Mouse (Mus musculus) ES-Bruce4 (cell line): ENCODE data around the gene Panx1. TPM values are rescaled to one million over a fixed set of nuclear protein-coding genes. Genes with fewer than 3 reads are reported as not detected.

Experiments used
- H3K27ac ChIP-seq: 2 replicates; pipeline ENCODE4 v1.5.1; 2012; ENCODE audit warnings: low read length, inconsistent platforms; ENCODE audit not compliant: insufficient read depth
- H3K27me3 ChIP-seq: 2 replicates; pipeline ENCODE4 v1.6.1; 2012; ENCODE audit warnings: mild to moderate bottlenecking, low read length, inconsistent platforms; ENCODE audit not compliant: control insufficient read depth, poor library complexity, insufficient read depth, severe bottlenecking
- H3K36me3 ChIP-seq: 2 replicates; pipeline ENCODE4 v1.6.1; 2012; ENCODE audit warnings: inconsistent platforms, mild to moderate bottlenecking, low read length, moderate library complexity; ENCODE audit not compliant: control insufficient read depth, poor library complexity, insufficient read depth, severe bottlenecking
- H3K4me1 ChIP-seq: one replicate; pipeline ENCODE4 v1.8.1; 2011; ENCODE audit warnings: low read length; ENCODE audit not compliant: control insufficient read depth, insufficient read depth
- H3K4me3 ChIP-seq: 2 replicates; pipeline ENCODE4 v1.5.1; 2011; ENCODE audit warnings: low read depth, mild to moderate bottlenecking, low read length
- H3K9ac ChIP-seq: 2 replicates; pipeline ENCODE4 v1.6.1; 2012; ENCODE audit warnings: low read depth, mild to moderate bottlenecking, inconsistent platforms; ENCODE audit not compliant: poor library complexity, severe bottlenecking
- H3K9me3 ChIP-seq: replicated peaks from 2 replicates; pipeline ENCODE4 v1.6.1; 2012; ENCODE audit warnings: mild to moderate bottlenecking, low read length, inconsistent platforms; ENCODE audit not compliant: control insufficient read depth, poor library complexity, insufficient read depth, severe bottlenecking
- CTCF ChIP-seq: IDR thresholded peaks from one replicate; pipeline ENCODE4 v1.8.1; 2011; ENCODE audit warnings: low read depth, low read length
- EP300 ChIP-seq: IDR thresholded peaks from 2 replicates; pipeline ENCODE4 v1.6.1; 2011; ENCODE audit warnings: low read depth, low read length; ENCODE audit not compliant: insufficient read depth
- POLR2A ChIP-seq: IDR thresholded peaks from one replicate; pipeline ENCODE4 v1.8.1; 2011; ENCODE audit warnings: low read length; ENCODE audit not compliant: insufficient read depth
- polyA plus RNA-seq: library from polyadenylated mRNA; stranded (reverse); fragments of >200 nt; gene quantifications from 2 replicates; pipeline ENCODE4 v1.2.4, GENCODE M21; 2011; ENCODE audit warnings: low read depth; ENCODE audit not compliant: missing spikeins, insufficient read depth, insufficient read length

Panx1 gene
- polyA plus RNA-seq, 1 experiment = 13.5 TPM

DNA sequence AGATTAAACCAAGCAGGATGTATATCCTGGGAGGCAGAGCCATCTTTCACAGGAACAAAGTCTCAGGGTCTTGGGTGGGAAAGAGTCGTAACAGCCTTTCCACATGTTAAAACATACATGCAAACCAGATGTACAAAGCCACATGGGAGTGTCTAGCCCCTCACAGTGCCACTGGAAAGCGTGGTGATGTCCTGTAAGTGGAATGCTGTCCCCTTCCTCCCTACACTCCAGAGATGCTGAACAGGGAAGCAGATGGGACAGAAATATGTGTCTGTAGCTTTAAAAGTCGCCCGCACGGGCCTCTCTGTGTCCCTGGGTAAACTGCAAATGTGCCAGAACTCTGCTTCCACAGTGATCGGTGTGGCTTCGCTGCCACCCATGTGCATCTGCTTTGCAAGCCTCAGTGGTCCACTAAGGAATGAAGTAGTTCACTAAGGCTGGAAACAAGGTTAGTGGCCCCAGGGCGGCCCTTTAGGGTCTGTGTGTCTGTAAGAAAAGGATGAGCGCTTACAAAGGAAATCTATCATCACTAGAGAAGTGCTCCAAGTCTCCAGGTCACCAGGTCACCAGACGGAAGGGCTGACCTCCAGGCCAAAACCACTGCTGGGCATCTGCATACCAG is 41.5 kb downstream of the Panx1 start:
- Histone ChIP-seq H3K27me3 (no peaks in the 10 kb centered on the region), H3K27ac (no peak overlapping the region)
- no peak for TF ChIP-seq POLR2A
- no peak for TF ChIP-seq EP300

DNA sequence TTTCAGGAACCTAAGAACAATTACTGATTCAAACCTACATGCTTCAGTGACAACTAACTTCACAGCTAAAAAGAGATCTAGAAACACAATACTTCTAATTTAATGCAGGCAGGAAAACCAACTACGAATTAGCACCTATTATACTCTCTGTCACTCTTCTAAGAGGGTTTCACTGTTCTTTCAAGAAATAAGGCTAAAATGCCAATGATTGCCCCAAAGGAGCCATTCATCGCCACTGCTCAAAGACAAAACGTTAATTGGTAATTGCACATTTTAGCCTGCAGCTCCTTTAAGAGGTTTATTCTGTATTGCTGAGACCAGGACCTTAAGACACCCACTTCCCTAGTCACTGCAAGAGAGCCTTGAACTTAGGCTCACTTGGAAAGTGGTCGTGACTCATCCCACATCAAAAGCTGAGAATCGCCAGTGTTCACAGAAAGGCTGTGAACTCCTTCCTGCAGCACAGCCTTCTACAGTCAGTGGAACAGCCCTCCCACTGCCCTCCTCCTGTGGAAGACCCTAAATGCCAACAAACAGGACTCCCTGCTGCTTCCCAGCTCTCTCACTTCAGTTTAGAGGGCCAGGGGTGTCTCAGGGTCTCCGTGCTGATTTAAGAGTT is 42.2 kb downstream of the Panx1 start:
- Histone ChIP-seq H3K4me3 (no peak overlapping the region), H3K9me3 (no peaks in the 10 kb centered on the region), H3K4me1 (no peaks in the 10 kb centered on the region), H3K27me3 (no peaks in the 10 kb centered on the region), H3K36me3 (no peaks in the 10 kb centered on the region), H3K27ac (no peak overlapping the region), H3K9ac (no peak overlapping the region)
- no peak for TF ChIP-seq POLR2A
- no peak for TF ChIP-seq EP300
- no peak for TF ChIP-seq CTCF

More for the DNA sequence above, 41.5 kb downstream of the Panx1 start:
- Histone ChIP-seq H3K36me3 (no peaks in the 10 kb centered on the region), H3K9me3 (no peaks in the 10 kb centered on the region), H3K4me1 (no peaks in the 10 kb centered on the region), H3K9ac (no peak overlapping the region), H3K4me3 (no peak overlapping the region)

DNA sequence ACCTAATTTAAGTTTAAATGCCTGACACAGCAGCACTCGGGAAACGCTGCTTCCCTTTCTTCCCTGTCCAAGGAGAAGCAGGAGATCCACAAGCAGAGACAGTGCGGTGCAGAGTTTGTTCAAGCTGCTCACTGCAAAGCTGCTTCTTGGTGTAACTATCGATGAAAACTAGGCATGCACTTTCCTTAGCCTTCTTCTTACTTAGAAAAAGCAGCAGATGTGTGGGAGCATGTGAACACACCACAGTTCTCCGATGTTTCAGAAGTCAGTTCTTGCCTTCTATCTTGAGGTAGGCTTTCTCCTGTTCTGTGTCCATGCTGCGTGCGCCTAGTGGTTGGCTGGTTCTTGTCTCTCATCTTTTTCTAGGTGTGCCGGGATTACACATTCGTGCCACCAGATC is 46.5 kb downstream of the Panx1 start:
- H3K9me3 ChIP-seq = no peaks in the 10 kb centered on the region
- no peaks in the 10 kb centered on the region for H3K4me1 ChIP-seq
- TF ChIP-seq CTCF (no peak), POLR2A (no peak), EP300 (no peak)
- H3K27me3 ChIP-seq = no peaks in the 10 kb centered on the region
- H3K9ac ChIP-seq = no peak overlapping the region
- H3K4me3 ChIP-seq = no peak overlapping the region
- H3K36me3 ChIP-seq = no peaks in the 10 kb centered on the region
- H3K27ac ChIP-seq = no peak overlapping the region

DNA sequence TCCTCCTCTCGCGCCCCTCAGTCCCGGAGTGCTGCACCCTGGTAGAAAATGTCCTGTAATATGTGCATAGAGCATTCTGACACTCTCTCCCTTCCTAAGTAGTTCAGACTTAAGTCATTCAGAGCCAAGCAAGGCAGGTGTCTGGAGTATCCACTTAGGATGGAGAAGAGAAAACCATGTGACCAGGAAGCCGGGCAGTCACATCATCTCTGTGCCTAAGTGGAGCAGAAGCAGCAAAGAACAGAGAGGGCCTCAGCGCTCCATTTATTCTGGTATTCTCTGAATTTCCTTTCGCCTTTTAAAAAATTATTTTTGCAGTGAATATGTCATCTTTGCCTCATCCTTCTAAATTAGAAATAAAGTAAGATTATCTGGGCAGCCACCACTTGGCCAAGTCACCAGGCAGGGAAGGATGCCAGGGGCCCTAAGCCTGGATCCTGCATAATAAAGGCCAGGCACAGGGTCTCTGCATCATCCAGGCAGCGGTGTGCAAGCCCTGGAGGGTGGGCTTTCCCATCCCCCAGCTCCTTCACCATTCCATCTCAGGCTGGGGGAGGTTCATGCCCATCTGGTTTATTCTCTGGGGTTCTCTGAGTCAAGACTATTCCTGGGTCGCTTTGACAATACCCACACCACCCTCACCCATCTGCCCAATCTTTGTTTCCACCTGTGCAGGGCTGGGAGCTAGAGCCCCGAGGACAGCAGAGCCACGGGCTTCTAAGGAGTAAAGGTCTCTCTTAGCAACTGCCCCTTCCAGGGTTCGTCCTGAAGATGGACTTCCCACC is 47.8 kb downstream of the Panx1 start:
- no peaks in the 10 kb centered on the region for H3K4me1 ChIP-seq
- no peak overlapping the region for H3K27ac ChIP-seq
- no peaks in the 10 kb centered on the region for H3K27me3 ChIP-seq
- H3K9ac ChIP-seq = no peak overlapping the region
- no peaks in the 10 kb centered on the region for H3K9me3 ChIP-seq
- TF ChIP-seq POLR2A (no peak), CTCF (no peak), EP300 (no peak)
- H3K4me3 ChIP-seq = no peak overlapping the region
- H3K36me3 ChIP-seq = no peaks in the 10 kb centered on the region

DNA sequence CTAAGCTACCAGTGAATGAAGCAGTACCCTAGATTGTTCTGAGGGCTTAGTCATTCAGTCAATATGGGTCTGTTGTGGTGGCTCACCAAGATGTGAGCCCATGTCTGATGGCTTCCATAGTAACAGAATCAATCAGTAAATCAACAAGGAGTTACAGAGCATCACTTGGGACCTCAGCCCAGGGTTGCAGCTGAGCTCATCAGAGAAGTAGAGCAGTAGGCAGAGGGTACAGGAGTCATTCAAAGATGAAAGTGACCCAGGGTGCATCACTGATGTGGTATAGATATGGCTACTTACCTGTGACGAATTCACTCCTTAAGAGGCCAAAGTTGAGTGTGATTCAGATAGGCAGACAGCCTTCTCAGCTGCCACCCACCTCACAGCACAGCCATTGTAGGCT is 49.8 kb downstream of the Panx1 start:
- TF ChIP-seq POLR2A = no peak
- no peak for TF ChIP-seq CTCF
- TF ChIP-seq EP300 = no peak
- Histone ChIP-seq H3K4me1 (no peaks in the 10 kb centered on the region), H3K4me3 (no peak overlapping the region), H3K9me3 (no peaks in the 10 kb centered on the region), H3K27ac (no peak overlapping the region), H3K36me3 (no peaks in the 10 kb centered on the region), H3K27me3 (no peaks in the 10 kb centered on the region), H3K9ac (no peak overlapping the region)

DNA sequence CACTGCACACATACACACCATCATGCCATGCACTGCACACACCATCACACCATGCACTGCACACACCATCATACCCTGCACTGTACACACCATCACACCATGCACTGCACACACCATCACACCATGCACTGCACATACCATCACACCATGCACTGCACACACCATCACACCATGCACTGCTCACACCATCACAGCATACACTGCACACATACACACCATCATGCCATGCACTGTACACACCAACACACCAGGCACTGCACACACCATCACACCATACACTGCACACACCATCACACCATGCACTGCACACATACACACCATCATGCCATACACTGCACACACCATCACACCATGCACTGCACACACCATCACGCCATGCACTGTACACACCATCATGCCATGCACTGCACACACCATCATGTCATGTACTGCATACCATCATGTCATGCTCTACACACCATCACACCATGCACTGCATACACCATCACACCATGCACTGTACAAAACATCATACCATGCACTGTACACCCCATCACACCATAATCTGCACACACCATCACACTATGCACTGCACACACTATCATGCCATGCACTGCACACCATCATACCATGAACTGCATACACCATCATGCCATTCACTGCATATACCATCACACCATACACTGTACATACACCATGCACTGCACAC is 56.5 kb downstream of the Panx1 start:
- no peaks in the 10 kb centered on the region for H3K36me3 ChIP-seq
- no peak overlapping the region for H3K4me3 ChIP-seq
- H3K9me3 ChIP-seq = no peaks in the 10 kb centered on the region
- H3K9ac ChIP-seq = no peak overlapping the region
- H3K4me1 ChIP-seq = no peaks in the 10 kb centered on the region
- no peak for TF ChIP-seq CTCF
- H3K27me3 ChIP-seq = no peaks in the 10 kb centered on the region
- no peak overlapping the region for H3K27ac ChIP-seq
